Mouse (Mus musculus): ENCODE results near the gene Prkacb. TPM values are rescaled to one million over a fixed set of nuclear protein-coding genes. Genes with fewer than 3 reads are reported as not detected.

The Prkacb gene
- total and polyA plus RNA-seq, 3 experiments, result 16.5 to 55.6 (median 31.8) TPM

DNA sequence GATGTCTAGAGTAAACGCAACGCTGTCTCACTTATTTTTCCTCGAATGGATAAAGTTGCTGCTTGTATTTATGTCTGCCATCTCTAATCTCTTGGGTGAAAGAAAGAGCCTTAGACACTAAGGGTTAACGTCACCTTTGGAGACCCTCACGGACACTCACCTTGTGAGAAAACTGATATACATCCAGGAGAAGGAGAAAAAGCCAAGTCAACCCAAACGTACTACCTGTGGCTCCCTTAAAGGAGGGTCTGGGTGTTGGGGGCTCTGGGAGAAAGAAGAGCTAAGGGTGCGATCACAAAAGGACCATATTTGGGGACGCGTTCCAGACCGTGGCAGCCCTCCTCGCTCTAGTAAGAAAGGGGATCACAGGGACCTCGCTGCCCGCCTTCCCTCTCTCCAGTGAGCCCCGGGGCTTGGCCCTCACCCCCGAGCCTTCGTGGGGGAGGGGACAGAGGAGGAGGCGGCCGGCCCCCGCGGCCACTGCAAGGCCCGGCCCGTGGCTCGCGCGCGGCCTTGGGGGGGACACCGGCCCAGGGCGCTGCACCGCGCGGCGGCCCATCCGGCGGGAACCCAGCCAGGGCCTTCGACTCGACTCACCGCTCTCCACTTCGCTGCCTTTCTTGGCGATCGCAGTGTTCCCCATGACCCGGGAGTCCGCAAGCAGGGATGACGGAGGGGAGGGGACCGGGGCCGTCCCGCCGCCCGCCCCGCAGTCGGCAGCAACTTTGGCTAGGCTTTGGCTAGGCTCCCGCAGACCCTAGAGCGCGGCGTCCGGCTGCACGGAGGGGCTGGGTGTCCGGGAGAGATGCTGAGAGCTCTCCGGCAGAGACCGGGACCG, 530 bp downstream of the Prkacb start:
- no peaks in the 10 kb centered on the region for H3K9me3 ChIP-seq (replicated peaks; ENCODE audit: insufficient read depth, low read length)
- peaks cover 0 to 14% of the 10 kb centered on the region in 2 experiments; a peak in 2 of 4 replicates for H3K36me3 ChIP-seq (ENCODE audit: control insufficient read depth in 1 of 2, insufficient read depth in 2 of 2, low read length in 2 of 2)
- peaks cover 5% of the 10 kb centered on the region in 2 experiments for H3K4me1 ChIP-seq (ENCODE audit: control insufficient read depth in 1 of 2, insufficient read depth in 2 of 2, low read length in 2 of 2)
- H3K79me2 ChIP-seq (ENCODE audit: control insufficient read depth, insufficient read depth, low read length, poor library complexity), result peaks cover 13% of the 10 kb centered on the region
- peak; percentile 54 for DNase-seq (ENCODE audit: low read depth, low spot score)
- no peaks in the 10 kb centered on the region for H3K27me3 ChIP-seq (ENCODE audit: control insufficient read depth in 1 of 2, insufficient read depth in 2 of 2, low read length in 2 of 2)
- TF ChIP-seq JUND (IDR thresholded peaks at IDR 0.05; ENCODE audit: low read depth, low read length) (no peak), ELF1 (IDR thresholded peaks at IDR 0.05; ENCODE audit: low read depth, low read length) (no peak), MAZ (IDR thresholded peaks at IDR 0.05; ENCODE audit: low read depth, low read length) (peak; percentile 18; the same call in 1 of the 2 replicates), SIN3A (IDR thresholded peaks at IDR 0.05; ENCODE audit: low read length) (0 out of 2 replicates have a peak, but pooled peaks have one; percentile 34), POLR2A (IDR thresholded peaks at IDR 0.05; ENCODE audit: control insufficient read depth in 1 of 2, insufficient read depth in 1 of 2, low read depth in 1 of 2, low read length in 2 of 2, poor library complexity in 1 of 2) (no peak), MEF2A (IDR thresholded peaks at IDR 0.05; ENCODE audit: extremely low read depth, insufficient replicate concordance, low read depth, low read length, poor library complexity, severe bottlenecking) (no peak), UBTF (IDR thresholded peaks at IDR 0.05; ENCODE audit: borderline replicate concordance, insufficient read depth, low read depth, low read length) (no peak)
- H3K9ac ChIP-seq (ENCODE audit: control insufficient read depth, low read depth, low read length, poor library complexity, severe bottlenecking), result peak overlapping the region; percentile 81
- no peak overlapping the region for H3K27ac ChIP-seq (ENCODE audit: control insufficient read depth, low read depth, low read length)
- peak overlapping the region; percentile 91 to 95 for H3K4me3 ChIP-seq (ENCODE audit: control insufficient read depth in 1 of 2, insufficient read depth in 1 of 2, low read depth in 2 of 2, low read length in 2 of 2)

GRCm38 (mm10) chr3:146793554-146794257, 19.1 kb downstream of the Prkacb start:
- peak overlapping the region; percentile 42 to 44 for H3K4me3 ChIP-seq (ENCODE audit: control insufficient read depth in 1 of 2, insufficient read depth in 1 of 2, low read depth in 2 of 2, low read length in 2 of 2)
- H3K9ac ChIP-seq (ENCODE audit: control insufficient read depth, low read depth, low read length, poor library complexity, severe bottlenecking), result peak overlapping the region; percentile 53
- H3K79me2 ChIP-seq (ENCODE audit: control insufficient read depth, insufficient read depth, low read length, poor library complexity), result no peaks in the 10 kb centered on the region
- H3K27me3 ChIP-seq (ENCODE audit: control insufficient read depth in 1 of 2, insufficient read depth in 2 of 2, low read length in 2 of 2), result no peaks in the 10 kb centered on the region
- TF ChIP-seq E2F4 (IDR thresholded peaks at IDR 0.05; ENCODE audit: borderline replicate concordance, low read depth, low read length), result no peak
- TF ChIP-seq MXI1 (IDR thresholded peaks at IDR 0.05; ENCODE audit: low read depth, low read length), result 0 out of 2 replicates have a peak, but pooled peaks have one; percentile 26
- TF ChIP-seq MAFK (IDR thresholded peaks at IDR 0.05; ENCODE audit: borderline replicate concordance, low read depth, low read length), result no peak
- 0 out of 2 replicates have a peak, but pooled peaks have one; percentile 6 for TF ChIP-seq SMC3 (IDR thresholded peaks at IDR 0.05; ENCODE audit: low read depth, low read length)
- peak; percentile 87 for TF ChIP-seq TAL1 (IDR thresholded peaks at IDR 0.05; ENCODE audit: low read length)
- TF ChIP-seq UBTF (IDR thresholded peaks at IDR 0.05; ENCODE audit: borderline replicate concordance, insufficient read depth, low read depth, low read length), result no peak
- TF ChIP-seq BHLHE40 (IDR thresholded peaks at IDR 0.05; ENCODE audit: borderline replicate concordance, low read depth, low read length), result peak; percentile 80
- peak; percentile 82 for TF ChIP-seq ETS1 (IDR thresholded peaks at IDR 0.05; ENCODE audit: low read depth, low read length)
- TF ChIP-seq MYC (IDR thresholded peaks at IDR 0.05; ENCODE audit: low read depth, low read length), result no peak
- TF ChIP-seq EP300 (IDR thresholded peaks at IDR 0.05; ENCODE audit: low read depth in 1 of 2, low read length in 2 of 2), result peak; percentile 79 to 86
- no peak for TF ChIP-seq KAT2A (conservative IDR thresholded peaks at IDR 0.05; ENCODE audit: low read depth, low read length)
- no peak for TF ChIP-seq GABPA (IDR thresholded peaks at IDR 0.05; ENCODE audit: low read depth, low read length)
- TF ChIP-seq POLR2A (IDR thresholded peaks at IDR 0.05; ENCODE audit: control insufficient read depth in 1 of 2, insufficient read depth in 1 of 2, low read depth in 1 of 2, low read length in 2 of 2, poor library complexity in 1 of 2), result no peak
- peak; percentile 19; the same call in 1 of the 2 replicates for TF ChIP-seq TBP (IDR thresholded peaks at IDR 0.05; ENCODE audit: low read depth, low read length)
- TF ChIP-seq GATA1 (IDR thresholded peaks at IDR 0.05; ENCODE audit: low read depth, low read length), result peak; percentile 91
- TF ChIP-seq ZKSCAN1 (IDR thresholded peaks at IDR 0.05; ENCODE audit: low read depth, low read length), result no peak
- peak; percentile 84 for TF ChIP-seq TCF12 (IDR thresholded peaks at IDR 0.05; ENCODE audit: low read depth, low read length)
- TF ChIP-seq SIN3A (IDR thresholded peaks at IDR 0.05; ENCODE audit: low read length), result peak; percentile 74
- no peak for TF ChIP-seq USF2 (IDR thresholded peaks at IDR 0.05; ENCODE audit: borderline replicate concordance in 1 of 2, insufficient read depth in 1 of 2, low read depth in 1 of 2, low read length in 2 of 2)
- no peak for TF ChIP-seq CTCF (IDR thresholded peaks at IDR 0.05 in 2 of 3, conservative IDR thresholded peaks at IDR 0.05 in 1 of 3; ENCODE audit: control insufficient read depth in 1 of 3, insufficient read depth in 1 of 3, low read depth in 2 of 3, low read length in 3 of 3, poor library complexity in 1 of 3, severe bottlenecking in 1 of 3)
- no peak for TF ChIP-seq CHD1 (IDR thresholded peaks at IDR 0.05; ENCODE audit: low read depth, low read length)
- H3K4me1 ChIP-seq (ENCODE audit: control insufficient read depth in 1 of 2, insufficient read depth in 2 of 2, low read length in 2 of 2), result peaks cover 6 to 8% of the 10 kb centered on the region in 2 experiments
- H3K9me3 ChIP-seq (replicated peaks; ENCODE audit: insufficient read depth, low read length), result no peaks in the 10 kb centered on the region
- DNase-seq (ENCODE audit: low read depth, low spot score), result peak; percentile 81
- peak overlapping the region; percentile 74 for H3K27ac ChIP-seq (ENCODE audit: control insufficient read depth, low read depth, low read length)
- peaks cover 0 to 16% of the 10 kb centered on the region in 2 experiments; a peak in 3 of 4 replicates for H3K36me3 ChIP-seq (ENCODE audit: control insufficient read depth in 1 of 2, insufficient read depth in 2 of 2, low read length in 2 of 2)
